Mouse (Mus musculus): Measurements from ENCODE around the gene Phf2. TPM values are rescaled to one million over a fixed set of nuclear protein-coding genes. Genes with fewer than 3 reads are reported as not detected.

The Phf2 gene
- 10 to 100 TPM; 44.6 to 45.7 TPM for total RNA-seq (2021)
- long read RNA-seq, experiment 1, full-length matches to known transcripts, result 1 of 6 reads
- long read RNA-seq, experiment 1, partial matches to known transcripts, result 3 of 6 reads
- long read RNA-seq, experiment 1, other reads (novel, unspliced or antisense), result 2 of 6 reads
- long read RNA-seq, experiment 2, partial matches to known transcripts, result 8 of 8 reads
- long read RNA-seq, experiment 2, other reads (novel, unspliced or antisense), result 0 of 8 reads

GRCm38 (mm10) chr13:48870771-48871731, at the start of gene Phf2:
Phf2 (minus strand) TSS chr13:48871119.
- DNase-seq (ENCODE audit: low spot score in 2 of 2), result no peak

GRCm38 (mm10) chr13:48919756-48920415, 49.0 kb upstream of the Phf2 start:
- DNase-seq (ENCODE audit: low spot score in 2 of 2), result no peak

GRCm38 (mm10) chr13:48917113-48917599, 46.2 kb upstream of the Phf2 start:
- DNase-seq (ENCODE audit: low spot score in 2 of 2), result no peak

GRCm38 (mm10) chr13:48913680-48914079, 42.8 kb upstream of the Phf2 start:
- peak in 1 of 2 experiments; percentile 34 for DNase-seq (ENCODE audit: low spot score in 2 of 2)

GRCm38 (mm10) chr13:48913141-48913540, 42.2 kb upstream of the Phf2 start:
- no peak for DNase-seq (ENCODE audit: low spot score in 2 of 2)

GRCm38 (mm10) chr13:48911426-48911825, 40.5 kb upstream of the Phf2 start:
- no peak for DNase-seq (ENCODE audit: low spot score in 2 of 2)

- DNase-seq (ENCODE audit: low spot score in 2 of 2), result no peak
Measured at GRCm38 (mm10) chr13:48905458-48905857, 34.5 kb upstream of the Phf2 start.

- no peak for DNase-seq (ENCODE audit: low spot score in 2 of 2)
Measured at GRCm38 (mm10) chr13:48895376-48895775, 24.5 kb upstream of the Phf2 start.

- no peak for DNase-seq (ENCODE audit: low spot score in 2 of 2)
Measured at GRCm38 (mm10) chr13:48890260-48890960, 19.5 kb upstream of the Phf2 start.

- peak; percentile 93 to 96 for DNase-seq (ENCODE audit: low spot score in 2 of 2)
Measured at GRCm38 (mm10) chr13:48878534-48878933, 7.6 kb upstream of the Phf2 start.

GRCm38 (mm10) chr13:48877805-48878204, 6.9 kb upstream of the Phf2 start:
- DNase-seq (ENCODE audit: low spot score in 2 of 2), result no peak

- no peak for DNase-seq (ENCODE audit: low spot score in 2 of 2)
Measured at GRCm38 (mm10) chr13:48872726-48873125, 1.8 kb upstream of the Phf2 start.

GRCm38 (mm10) chr13:48871887-48872606, 1.1 kb upstream of the Phf2 start:
- no peak for DNase-seq (ENCODE audit: low spot score in 2 of 2)

GRCm38 (mm10) chr13:48869950-48870770, 759 bp downstream of the Phf2 start:
- DNase-seq (ENCODE audit: low spot score in 2 of 2), result no peak

GRCm38 (mm10) chr13:48869600-48869949, 1.3 kb downstream of the Phf2 start:
- DNase-seq (ENCODE audit: low spot score in 2 of 2), result no peak

- DNase-seq (ENCODE audit: low spot score in 2 of 2), result no peak
Measured at GRCm38 (mm10) chr13:48869088-48869487, 1.8 kb downstream of the Phf2 start.

- no peak for DNase-seq (ENCODE audit: low spot score in 2 of 2)
Measured at GRCm38 (mm10) chr13:48864673-48865356, 6.1 kb downstream of the Phf2 start.

- no peak for DNase-seq (ENCODE audit: low spot score in 2 of 2)
Measured at GRCm38 (mm10) chr13:48863556-48863955, 7.4 kb downstream of the Phf2 start.

GRCm38 (mm10) chr13:48861913-48862312, 9.0 kb downstream of the Phf2 start:
- DNase-seq (ENCODE audit: low spot score in 2 of 2), result no peak
